Mouse (Mus musculus): ENCODE results near the gene Tmem116.
"Not testable (repeated sequence)": the region's sequence is repeated elsewhere in the genome, so short reads cannot be mapped to it uniquely, and the experiment has no call there.

Gene Tmem116

DNA sequence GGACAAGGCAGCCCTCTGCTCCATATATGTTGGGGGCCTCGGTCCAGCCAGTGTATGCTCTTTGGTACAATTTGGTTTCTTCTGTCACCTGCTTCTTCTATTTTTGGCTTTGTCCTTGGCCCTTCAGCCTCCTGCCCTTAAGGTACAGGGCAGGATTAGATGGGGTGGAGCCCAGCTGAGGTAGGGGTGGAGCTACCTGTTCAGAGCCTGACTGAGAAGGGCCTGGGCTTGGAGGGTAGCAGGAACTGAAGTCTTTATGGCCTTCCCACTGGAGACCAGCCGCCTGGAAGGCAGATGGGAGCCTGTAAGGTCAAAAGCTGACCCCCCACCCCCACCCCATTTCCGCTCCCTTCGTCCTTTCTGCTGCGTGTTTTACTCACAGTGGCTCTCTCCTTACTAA is 11.3 kb downstream of the Tmem116 start:
- DNase-seq (ENCODE audit: low spot score in 2 of 2): no peak

GRCm38 (mm10) chr5:121463601-121464250 is 12.0 kb downstream of the Tmem116 start:
- no peak for DNase-seq (ENCODE audit: low spot score in 2 of 2)

DNA sequence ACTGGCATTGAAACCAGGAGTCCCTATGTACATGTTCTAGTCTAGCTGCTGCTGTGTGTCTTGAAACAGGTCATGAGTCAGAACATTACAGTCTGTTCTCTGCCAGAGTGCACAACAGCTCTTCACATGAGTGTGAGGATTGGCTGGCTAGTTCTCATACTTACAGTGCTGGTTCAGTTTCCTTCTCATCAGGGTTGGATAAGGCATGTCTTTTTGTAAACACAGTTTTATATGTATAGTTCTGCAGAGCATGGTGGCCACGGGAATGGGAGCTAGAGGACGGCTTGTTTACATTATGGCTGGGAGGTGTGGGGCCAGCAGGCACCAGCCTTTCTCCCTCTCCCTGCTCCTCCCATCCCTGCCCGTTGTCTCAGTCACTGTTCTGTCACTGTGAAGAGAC is 17.9 kb downstream of the Tmem116 start:
- DNase-seq (ENCODE audit: low spot score in 2 of 2): no peak

GRCm38 (mm10) chr5:121472411-121472810 is 20.7 kb downstream of the Tmem116 start:
- no peak for DNase-seq (ENCODE audit: low spot score in 2 of 2)

- no peak for DNase-seq (ENCODE audit: low spot score in 2 of 2)
Measured at GRCm38 (mm10) chr5:121474610-121475009, 22.9 kb downstream of the Tmem116 start.

DNA sequence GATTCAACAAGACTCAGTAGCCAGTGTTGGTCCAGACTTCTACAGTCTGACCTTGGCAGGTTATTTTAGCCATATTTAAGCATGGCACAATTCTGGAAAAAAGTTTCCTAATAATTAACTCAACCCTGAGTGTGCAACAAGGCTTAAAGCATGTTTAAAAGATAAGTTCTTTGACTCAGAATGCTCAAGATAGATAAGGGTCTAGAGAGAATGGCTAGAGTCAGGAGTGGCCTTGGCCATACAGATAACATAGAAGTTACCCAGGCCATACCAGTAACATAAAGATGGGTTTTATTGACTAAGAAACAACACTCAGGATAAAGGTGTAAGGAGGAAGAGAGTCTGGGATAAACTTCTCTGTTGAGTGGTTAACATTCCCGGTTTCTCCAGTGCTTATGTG is 24.3 kb downstream of the Tmem116 start:
- no peak for DNase-seq (ENCODE audit: low spot score in 2 of 2)

DNA sequence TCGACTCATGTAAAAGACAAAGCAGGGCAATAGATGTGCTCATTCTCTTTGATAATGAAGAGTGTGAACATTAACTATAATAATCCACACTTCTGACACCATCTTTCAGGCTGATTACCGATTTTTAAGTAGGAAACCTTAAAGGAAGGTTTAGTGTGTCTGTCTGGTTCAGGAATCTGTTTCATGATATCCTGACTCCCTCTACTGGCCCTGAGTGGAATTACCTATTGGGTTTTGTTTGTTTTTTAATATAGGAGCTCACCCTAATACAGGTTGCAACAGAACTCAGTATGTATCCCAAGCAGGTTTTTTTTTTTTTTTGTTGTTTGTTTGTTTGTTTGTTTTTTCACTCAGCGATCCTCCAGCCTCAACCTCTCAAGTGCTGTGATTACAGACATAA is 26.0 kb downstream of the Tmem116 start:
- no peak for DNase-seq (ENCODE audit: low spot score in 2 of 2)

DNA sequence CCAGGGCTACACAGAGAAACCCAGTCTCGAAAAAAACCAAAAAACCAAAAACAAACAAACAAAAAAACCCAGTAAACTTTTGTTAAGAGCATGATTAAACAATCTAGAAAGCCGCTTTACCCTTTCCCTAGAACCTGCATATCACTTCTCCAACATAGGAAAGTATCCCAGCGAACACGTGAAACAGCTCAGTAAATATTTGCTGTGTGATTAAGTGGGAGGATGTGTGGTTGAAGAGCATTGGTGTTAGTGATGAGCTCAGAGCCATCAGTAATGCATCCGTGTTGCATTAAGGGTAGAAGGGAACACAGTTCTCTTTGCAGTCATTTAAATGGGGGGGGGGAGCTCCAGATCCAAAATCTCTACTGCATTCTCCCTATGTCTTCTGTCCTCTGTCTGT is 33.1 kb downstream of the Tmem116 start:
- no peak for DNase-seq (ENCODE audit: low spot score in 2 of 2)

- DNase-seq (ENCODE audit: low spot score in 2 of 2): peak; percentile 31 to 52
Measured at GRCm38 (mm10) chr5:121493305-121493704, 41.6 kb downstream of the Tmem116 start.

DNA sequence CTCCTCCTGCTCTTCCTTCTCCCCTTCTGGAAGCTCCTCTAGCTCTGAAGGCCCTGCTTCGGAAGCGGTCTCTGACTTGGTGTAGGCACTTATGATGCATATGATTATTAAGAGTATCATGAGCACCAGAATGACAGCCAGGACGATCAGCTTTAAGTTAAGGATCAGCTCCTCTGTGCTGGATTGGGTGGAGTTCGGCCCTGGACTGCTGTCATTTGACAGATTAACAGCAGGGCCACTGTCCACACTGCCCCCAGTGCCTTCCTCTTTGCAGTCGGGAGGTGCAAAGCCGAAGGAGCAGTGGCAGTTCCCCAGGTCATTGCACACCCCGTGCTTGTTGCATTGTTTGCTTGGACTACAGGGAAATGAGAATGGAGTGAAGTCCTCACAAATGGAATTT is 49.0 kb downstream of the Tmem116 start:
- DNase-seq (ENCODE audit: low spot score in 2 of 2): no peak

DNA sequence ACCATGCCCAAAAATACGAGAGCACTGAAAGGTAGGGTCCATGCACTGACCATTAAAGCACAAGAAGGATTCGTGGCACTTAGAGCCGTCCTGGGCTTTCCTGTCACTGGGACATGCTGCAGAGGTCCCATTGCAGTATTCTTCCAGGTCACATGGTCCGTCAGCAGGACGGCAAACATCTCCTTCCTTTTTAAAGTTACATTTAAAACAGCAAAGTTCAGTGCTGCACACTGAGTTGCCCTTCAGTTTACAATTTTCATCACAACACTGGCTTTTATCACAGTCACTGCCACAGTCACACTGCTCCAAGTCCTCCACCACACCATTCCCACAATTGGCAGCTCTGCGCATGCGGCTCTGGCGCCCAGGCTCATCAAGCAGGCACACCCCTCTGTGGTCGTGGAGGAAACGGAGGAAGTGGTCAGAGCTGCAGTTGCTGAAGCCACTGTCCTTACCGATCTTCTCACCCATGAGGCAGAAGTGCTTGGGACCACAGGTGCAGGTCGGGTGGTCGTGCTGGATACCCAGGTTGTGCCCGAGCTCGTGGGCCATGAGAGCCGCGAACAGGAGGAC is 49.8 kb downstream of the Tmem116 start:
- DNase-seq (ENCODE audit: low spot score in 2 of 2): not testable (repeated sequence)

- no peak for DNase-seq (ENCODE audit: low spot score in 2 of 2)
Measured at GRCm38 (mm10) chr5:121503231-121503630, 51.5 kb downstream of the Tmem116 start, which contains the start of gene Adam1b. Gene Adam1b, minus strand, starts transcription at chr5:121503435.

- no peak for DNase-seq (ENCODE audit: low spot score in 2 of 2)
Measured at GRCm38 (mm10) chr5:121506846-121507245, 55.2 kb downstream of the Tmem116 start.

- DNase-seq (ENCODE audit: low spot score in 2 of 2): no peak
Measured at GRCm38 (mm10) chr5:121510009-121510408, 58.3 kb downstream of the Tmem116 start.

DNA sequence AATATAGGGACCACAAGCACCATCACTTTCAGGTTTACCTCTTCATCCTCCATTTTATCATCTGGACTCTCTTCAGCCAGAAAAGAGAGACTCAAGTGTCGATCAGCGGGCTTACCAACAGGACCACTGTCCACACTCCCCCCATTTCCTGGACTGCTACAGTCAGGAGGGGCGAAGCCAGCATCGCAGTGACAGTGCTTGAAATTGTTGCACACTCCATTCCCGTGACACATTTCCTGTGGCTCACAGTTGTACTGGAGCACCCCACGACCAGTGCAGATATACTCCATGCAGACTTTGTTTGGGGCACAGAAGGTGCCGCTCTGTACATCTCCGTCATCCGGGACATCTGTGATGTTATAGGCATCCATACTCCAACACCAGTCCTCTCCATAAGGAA is 67.3 kb downstream of the Tmem116 start:
- DNase-seq (ENCODE audit: low spot score in 2 of 2): no peak

DNA sequence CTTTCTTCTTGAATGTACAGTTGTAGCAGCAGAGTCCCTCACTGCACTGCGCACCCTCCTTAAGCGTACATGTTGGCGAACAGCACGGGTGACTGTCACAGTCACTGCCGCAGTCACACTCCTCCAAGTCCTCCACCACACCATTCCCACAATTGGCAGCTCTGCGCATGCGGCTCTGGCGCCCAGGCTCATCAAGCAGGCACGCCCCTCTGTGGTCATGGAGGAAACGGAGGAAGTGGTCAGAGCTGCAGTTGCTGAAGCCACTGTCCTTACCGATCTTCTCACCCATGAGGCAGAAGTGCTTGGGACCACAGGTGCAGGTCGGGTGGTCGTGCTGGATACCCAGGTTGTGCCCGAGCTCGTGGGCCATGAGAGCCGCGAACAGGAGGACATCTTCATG is 68.1 kb downstream of the Tmem116 start:
- not testable (repeated sequence) for DNase-seq (ENCODE audit: low spot score in 2 of 2)

- no peak for DNase-seq (ENCODE audit: low spot score in 2 of 2)
Measured at GRCm38 (mm10) chr5:121525774-121526450, 74.2 kb downstream of the Tmem116 start.

GRCm38 (mm10) chr5:121526526-121526925 is 74.8 kb downstream of the Tmem116 start:
- no peak for DNase-seq (ENCODE audit: low spot score in 2 of 2)

DNA sequence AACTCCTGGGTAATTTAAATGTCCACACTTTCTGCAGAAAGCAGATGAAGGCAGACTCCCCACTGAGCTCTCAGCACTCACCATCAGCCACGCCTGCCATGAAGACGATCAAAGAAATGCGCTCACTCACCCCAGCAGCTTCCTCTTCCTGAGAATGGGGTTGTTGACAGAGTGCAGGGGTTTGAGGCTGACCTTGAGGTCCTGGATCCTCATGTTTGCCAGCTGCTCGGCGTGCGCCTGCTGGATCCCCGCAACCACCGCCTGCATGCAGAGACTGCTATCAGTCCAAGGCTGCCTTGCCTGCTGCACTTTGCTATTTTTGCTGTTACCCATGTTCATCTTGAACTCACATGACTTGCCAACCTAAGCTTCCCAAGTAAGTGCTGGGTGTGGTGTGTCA is 75.3 kb downstream of the Tmem116 start:
- no peak for DNase-seq (ENCODE audit: low spot score in 2 of 2)

- no peak for DNase-seq (ENCODE audit: low spot score in 2 of 2)
Measured at GRCm38 (mm10) chr5:121534521-121534920, 82.8 kb downstream of the Tmem116 start.

DNA sequence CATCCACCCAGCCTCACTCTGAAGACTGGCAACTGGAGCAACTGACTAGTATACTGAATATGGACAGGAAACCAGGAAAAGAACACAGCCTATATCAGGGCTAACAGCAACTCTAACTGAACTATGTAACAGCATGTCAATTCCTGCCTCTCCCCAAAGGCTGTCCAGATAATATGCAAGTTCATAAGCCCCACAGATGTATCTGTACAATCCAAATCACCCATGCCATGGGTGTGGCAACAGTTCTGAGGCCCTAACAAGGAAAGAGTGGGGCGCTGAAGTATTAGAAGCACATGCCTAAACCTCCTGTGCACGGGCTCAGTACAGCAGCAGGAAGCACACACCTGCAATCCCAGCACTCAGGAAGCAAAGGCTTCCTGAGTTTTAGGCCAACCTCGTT is 83.4 kb downstream of the Tmem116 start:
- DNase-seq (ENCODE audit: low spot score in 2 of 2): no peak

- no peak for DNase-seq (ENCODE audit: low spot score in 2 of 2)
Measured at GRCm38 (mm10) chr5:121536921-121537555, 85.3 kb downstream of the Tmem116 start.

- DNase-seq (ENCODE audit: low spot score in 2 of 2): no peak
Measured at GRCm38 (mm10) chr5:121537588-121537987, 85.9 kb downstream of the Tmem116 start.

Measured in frontal cortex, postnatal 14 days (tissue).